Mouse (Mus musculus): ENCODE data around the gene Ttll7.

DNA sequence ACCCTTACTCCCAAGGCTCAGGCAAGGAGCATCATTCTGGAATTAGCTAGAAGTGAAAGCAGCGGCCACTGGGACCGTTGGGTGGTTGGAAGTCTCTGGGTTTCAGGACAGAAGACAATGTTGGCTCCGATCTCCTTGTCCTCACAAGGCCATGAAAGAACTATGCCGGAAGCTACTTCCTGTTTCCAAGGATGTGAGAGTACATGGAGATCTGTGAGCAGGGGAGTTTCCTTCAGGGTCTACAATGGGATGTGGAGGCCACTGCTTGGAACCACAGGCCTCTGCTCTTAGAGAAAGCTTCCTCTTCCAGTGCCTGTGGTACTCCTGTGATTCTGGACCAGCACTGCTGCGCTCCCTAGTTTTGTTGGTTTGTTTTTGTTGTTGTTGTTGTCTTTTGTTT is 5.9 kb upstream of the Ttll7 start:
- TF ChIP-seq GATA1 (IDR thresholded peaks at IDR 0.05; ENCODE audit: borderline replicate concordance, low read length) (no peak), FLI1 (IDR thresholded peaks at IDR 0.05; ENCODE audit: low read length) (no peak)
